Mouse (Mus musculus): Measurements from ENCODE around the gene Plaur. TPM values are rescaled to one million over a fixed set of nuclear protein-coding genes. Genes with fewer than 3 reads are reported as not detected.

Gene Plaur
- total and polyA plus RNA-seq, 2 experiments from 2014 or later = 1.2 to 1.3 TPM

DNA sequence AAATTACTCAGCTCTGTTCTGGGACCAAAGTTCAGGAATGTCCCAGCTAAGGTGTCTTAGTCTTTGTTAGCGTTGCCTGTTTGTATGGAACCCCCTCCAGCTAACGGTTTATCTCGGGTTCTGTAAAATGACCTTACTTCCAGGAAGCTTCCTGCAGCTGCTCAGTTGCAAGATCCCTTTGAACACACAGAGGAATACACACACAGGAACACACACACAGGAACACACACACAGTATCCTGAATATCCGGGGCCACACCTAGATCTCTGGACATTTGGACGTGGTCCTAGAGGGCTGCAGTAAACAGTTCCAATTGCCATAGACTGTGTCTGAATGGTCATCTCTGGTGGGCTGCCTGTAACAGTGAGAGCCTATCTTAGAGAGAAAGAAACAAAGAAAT lies 6.6 kb upstream of the Plaur start:
- 84% methylated on average over 5 of the region's 5 CpGs for WGBS

DNA sequence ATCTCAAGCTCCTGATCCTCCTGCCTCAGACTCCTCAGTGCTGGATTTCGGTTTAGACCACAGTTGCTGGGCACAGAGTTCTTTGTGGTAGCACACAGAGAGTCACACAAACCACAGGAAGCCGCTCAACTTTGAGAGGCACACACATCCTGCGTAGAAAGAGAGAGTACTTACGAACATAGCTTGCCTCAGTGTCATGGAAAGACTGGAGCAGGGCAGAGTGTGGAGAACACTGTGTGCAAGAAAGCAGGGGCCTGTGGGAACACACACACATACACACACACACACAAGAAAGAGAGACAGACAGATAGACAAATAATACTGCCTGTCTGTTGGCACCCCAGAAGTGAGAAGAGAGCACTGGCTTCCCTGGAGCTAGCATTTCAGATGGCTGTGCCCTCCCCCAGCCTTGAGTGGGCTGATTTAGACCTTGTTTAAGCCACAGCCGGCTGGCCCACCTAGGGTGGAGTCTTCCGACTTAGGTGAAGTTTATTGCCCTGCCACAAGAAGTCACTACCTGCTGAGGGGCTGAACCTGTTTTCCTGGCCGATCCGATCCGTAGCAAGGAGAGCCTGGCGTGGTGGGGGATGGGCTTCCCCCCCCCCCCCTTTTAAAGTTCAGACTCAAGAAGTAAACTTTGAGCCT lies 4.4 kb upstream of the Plaur start:
- no peak for DNase-seq
- no peaks in the 10 kb centered on the region for H3K9me3 ChIP-seq (ENCODE audit: low read length)
- TF ChIP-seq CTCF (IDR thresholded peaks at IDR 0.05; ENCODE audit: low read depth) = no peak

More for the DNA sequence above, 6.6 kb upstream of the Plaur start:
- Histone ChIP-seq H3K36me3 (ENCODE audit: insufficient read depth) (no peaks in the 10 kb centered on the region), H3K4me1 (ENCODE audit: insufficient read depth) (no peaks in the 10 kb centered on the region), H3K27me3 (ENCODE audit: insufficient read depth, low read length) (no peaks in the 10 kb centered on the region), H3K4me3 (ENCODE audit: low read depth, low read length) (no peak overlapping the region), H3K27ac (ENCODE audit: low read depth, low read length) (no peak overlapping the region), H3K9me3 (ENCODE audit: low read length) (no peaks in the 10 kb centered on the region), H3K4me2 (ENCODE audit: low read depth) (no peak overlapping the region), H3K9ac (no peak overlapping the region)
- ATAC-seq (no peak), DNase-seq (no peak)
- no peak for TF ChIP-seq CTCF (IDR thresholded peaks at IDR 0.05; ENCODE audit: low read depth)

DNA sequence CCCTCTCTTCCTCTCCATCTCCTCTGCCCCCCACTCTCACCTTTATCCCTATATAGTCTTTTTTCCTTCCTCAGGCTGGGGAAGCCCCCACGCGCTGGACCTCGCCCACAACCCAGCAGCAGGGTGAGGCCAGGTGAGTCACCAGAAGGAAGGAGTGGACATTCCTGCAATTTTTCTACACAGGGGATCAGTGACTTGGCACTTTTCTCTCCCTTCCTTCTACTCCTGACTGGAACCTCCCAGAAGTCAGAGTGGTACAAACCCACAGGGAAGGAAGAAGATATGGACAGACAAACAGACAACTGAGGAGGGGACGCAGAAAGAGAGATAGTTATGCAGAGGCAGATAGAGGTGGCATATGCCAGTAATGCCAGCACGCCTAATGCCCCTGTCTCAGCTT lies 2.8 kb upstream of the Plaur start:
- no peak overlapping the region for H3K9ac ChIP-seq
- WGBS = 76% methylated on average over 5 of the region's 5 CpGs
- H3K9me3 ChIP-seq (ENCODE audit: low read length) = no peaks in the 10 kb centered on the region
- H3K4me1 ChIP-seq (ENCODE audit: insufficient read depth) = no peaks in the 10 kb centered on the region
- DNase-seq (no peak), ATAC-seq (no peak)
- no peaks in the 10 kb centered on the region for H3K36me3 ChIP-seq (ENCODE audit: insufficient read depth)
- no peak for TF ChIP-seq CTCF (IDR thresholded peaks at IDR 0.05; ENCODE audit: low read depth)
- H3K4me3 ChIP-seq (ENCODE audit: low read depth, low read length) = no peak overlapping the region
- no peak overlapping the region for H3K27ac ChIP-seq (ENCODE audit: low read depth, low read length)
- no peak overlapping the region for H3K4me2 ChIP-seq (ENCODE audit: low read depth)
- H3K27me3 ChIP-seq (ENCODE audit: insufficient read depth, low read length) = no peaks in the 10 kb centered on the region; the same call in none of the 2 replicates

More for the DNA sequence above, 4.4 kb upstream of the Plaur start:
- H3K36me3 ChIP-seq (ENCODE audit: insufficient read depth) = no peaks in the 10 kb centered on the region
- no peak overlapping the region for H3K27ac ChIP-seq (ENCODE audit: low read depth, low read length)
- ATAC-seq = no peak
- no peaks in the 10 kb centered on the region; the same call in 1 of the 2 replicates for H3K27me3 ChIP-seq (ENCODE audit: insufficient read depth, low read length)
- 71% methylated on average over 10 of the region's 10 CpGs for WGBS
- H3K4me3 ChIP-seq (ENCODE audit: low read depth, low read length) = no peak overlapping the region
- no peaks in the 10 kb centered on the region for H3K4me1 ChIP-seq (ENCODE audit: insufficient read depth)
- no peak overlapping the region for H3K9ac ChIP-seq
- no peak overlapping the region for H3K4me2 ChIP-seq (ENCODE audit: low read depth)

DNA sequence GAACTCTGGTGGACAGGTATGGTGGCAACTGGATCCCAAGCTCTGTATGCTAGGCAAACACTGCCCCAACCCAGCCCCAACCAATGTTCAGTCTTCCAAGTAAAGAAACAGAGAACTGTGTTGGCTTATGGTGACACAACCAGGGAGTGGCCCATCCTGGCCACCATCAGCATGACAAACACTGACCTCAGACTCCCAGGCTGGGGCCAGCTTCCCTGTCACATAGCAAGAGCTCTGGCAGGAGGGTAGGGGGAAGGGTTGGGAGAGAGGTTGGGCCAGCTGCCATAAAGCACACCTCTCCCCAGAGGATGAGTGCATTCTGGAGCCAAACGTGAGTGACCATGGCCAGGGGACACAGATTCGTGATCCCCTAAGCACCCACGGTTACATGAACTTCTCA lies 2.4 kb upstream of the Plaur start:
- TF ChIP-seq CTCF (IDR thresholded peaks at IDR 0.05; ENCODE audit: low read depth) = no peak
- H3K4me1 ChIP-seq (ENCODE audit: insufficient read depth) = no peaks in the 10 kb centered on the region
- H3K4me3 ChIP-seq (ENCODE audit: low read depth, low read length) = no peak overlapping the region
- H3K9me3 ChIP-seq (ENCODE audit: low read length) = no peaks in the 10 kb centered on the region
- no peak for DNase-seq
- H3K27ac ChIP-seq (ENCODE audit: low read depth, low read length) = no peak overlapping the region
- no peaks in the 10 kb centered on the region; the same call in none of the 2 replicates for H3K27me3 ChIP-seq (ENCODE audit: insufficient read depth, low read length)
- no peaks in the 10 kb centered on the region for H3K36me3 ChIP-seq (ENCODE audit: insufficient read depth)
- H3K4me2 ChIP-seq (ENCODE audit: low read depth) = no peak overlapping the region
- 66% methylated on average over 3 of the region's 3 CpGs for WGBS
- ATAC-seq = no peak
- no peak overlapping the region for H3K9ac ChIP-seq

DNA sequence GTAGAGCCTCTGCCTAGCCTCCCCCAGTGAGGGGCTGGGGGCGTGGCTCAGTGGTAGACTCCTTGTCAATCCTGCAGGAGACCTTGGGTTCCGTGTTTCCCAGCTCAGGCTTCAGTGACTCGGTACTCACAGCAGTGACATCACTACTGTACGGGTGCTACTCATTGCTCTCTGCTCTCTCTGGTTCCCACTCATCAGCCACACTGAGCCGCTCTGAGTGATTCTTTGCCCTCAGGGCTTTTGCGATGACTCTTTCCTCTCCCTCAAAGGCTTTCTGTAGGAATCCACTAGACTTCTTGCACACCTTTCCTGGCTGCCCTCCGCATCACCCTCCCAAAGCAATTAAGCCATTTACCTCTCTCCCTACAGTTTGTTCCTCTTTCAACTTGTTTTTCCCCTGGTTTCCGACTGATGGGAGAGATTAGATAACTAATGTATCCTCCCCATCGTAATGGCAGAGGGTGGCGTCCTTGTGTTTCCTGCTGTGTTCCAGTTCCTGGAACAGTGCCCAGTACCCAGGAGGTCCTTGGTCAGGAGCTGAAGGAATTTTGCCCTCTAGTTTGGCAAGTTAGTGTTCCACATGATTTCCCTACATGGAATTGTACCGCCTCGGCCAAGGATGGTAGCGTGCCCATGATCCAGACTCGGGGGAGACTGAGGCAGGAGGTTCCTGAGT lies 770 bp upstream of the Plaur start:
- WGBS = 64% methylated on average over 14 of the region's 14 CpGs
- Histone ChIP-seq H3K36me3 (ENCODE audit: insufficient read depth) (no peaks in the 10 kb centered on the region), H3K9me3 (ENCODE audit: low read length) (no peaks in the 10 kb centered on the region), H3K9ac (no peak overlapping the region), H3K27me3 (ENCODE audit: insufficient read depth, low read length) (no peaks in the 10 kb centered on the region; the same call in none of the 2 replicates), H3K27ac (ENCODE audit: low read depth, low read length) (no peak overlapping the region), H3K4me2 (ENCODE audit: low read depth) (no peak overlapping the region), H3K4me1 (ENCODE audit: insufficient read depth) (no peaks in the 10 kb centered on the region), H3K4me3 (ENCODE audit: low read depth, low read length) (no peak overlapping the region)
- TF ChIP-seq CTCF (IDR thresholded peaks at IDR 0.05; ENCODE audit: low read depth) = no peak
- DNase-seq = no peak
- ATAC-seq = no peak

DNA sequence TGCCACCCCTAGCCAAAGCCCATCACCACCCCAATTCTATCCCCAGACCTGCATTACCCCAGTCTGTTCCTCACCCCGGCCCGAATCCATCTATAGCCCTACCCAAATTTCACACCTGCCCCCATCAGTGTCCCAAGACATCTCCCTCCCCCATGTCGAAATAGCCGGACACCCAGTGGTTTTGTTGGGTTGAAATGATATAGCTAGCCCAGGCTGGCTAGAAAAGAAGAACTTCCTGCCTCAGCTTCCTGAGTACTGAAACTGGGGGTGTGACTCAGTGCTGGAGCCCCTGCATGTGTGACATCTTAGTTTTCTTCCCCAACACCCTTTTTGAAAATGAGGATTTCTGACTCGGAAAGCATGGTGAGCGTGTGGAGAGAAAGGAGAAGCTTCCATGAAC lies 4.6 kb downstream of the Plaur start:
- ATAC-seq (no peak), DNase-seq (no peak)
- Histone ChIP-seq H3K36me3 (ENCODE audit: insufficient read depth) (no peaks in the 10 kb centered on the region), H3K27ac (ENCODE audit: low read depth, low read length) (no peak overlapping the region), H3K27me3 (ENCODE audit: insufficient read depth, low read length) (no peaks in the 10 kb centered on the region; the same call in none of the 2 replicates), H3K4me2 (ENCODE audit: low read depth) (no peak overlapping the region), H3K9ac (no peak overlapping the region), H3K4me1 (ENCODE audit: insufficient read depth) (no peaks in the 10 kb centered on the region), H3K4me3 (ENCODE audit: low read depth, low read length) (no peak overlapping the region), H3K9me3 (ENCODE audit: low read length) (no peaks in the 10 kb centered on the region)
- 86% methylated on average over 6 of the region's 6 CpGs for WGBS
- TF ChIP-seq CTCF (IDR thresholded peaks at IDR 0.05; ENCODE audit: low read depth) = no peak

DNA sequence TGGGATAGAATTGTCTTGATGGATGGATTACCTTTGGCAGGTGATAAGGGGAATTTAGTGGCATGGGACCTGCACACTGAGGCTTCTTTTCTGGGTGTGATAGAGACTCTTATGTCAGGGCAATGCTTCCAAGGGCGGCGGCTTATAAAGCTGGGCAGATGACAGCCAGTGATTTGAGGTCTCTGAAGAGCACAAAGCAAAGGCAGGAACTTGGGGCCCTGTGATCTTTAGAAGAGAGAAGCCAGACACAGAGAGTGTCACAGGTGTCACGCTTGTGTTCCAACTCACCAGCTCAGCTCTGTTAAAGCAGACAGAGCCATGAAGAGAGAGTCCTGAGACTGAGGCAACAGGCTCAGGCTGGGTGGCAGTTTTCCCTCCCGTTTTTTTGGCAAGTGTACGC lies 5.6 kb downstream of the Plaur start:
- no peaks in the 10 kb centered on the region; the same call in 1 of the 2 replicates for H3K27me3 ChIP-seq (ENCODE audit: insufficient read depth, low read length)
- H3K4me2 ChIP-seq (ENCODE audit: low read depth) = no peak overlapping the region
- no peak overlapping the region for H3K4me3 ChIP-seq (ENCODE audit: low read depth, low read length)
- H3K9me3 ChIP-seq (ENCODE audit: low read length) = no peaks in the 10 kb centered on the region
- no peak overlapping the region for H3K9ac ChIP-seq
- no peaks in the 10 kb centered on the region for H3K36me3 ChIP-seq (ENCODE audit: insufficient read depth)
- H3K4me1 ChIP-seq (ENCODE audit: insufficient read depth) = no peaks in the 10 kb centered on the region
- ATAC-seq (no peak), DNase-seq (no peak)
- WGBS = 84% methylated on average over 5 of the region's 5 CpGs
- no peak overlapping the region for H3K27ac ChIP-seq (ENCODE audit: low read depth, low read length)
- TF ChIP-seq CTCF (IDR thresholded peaks at IDR 0.05; ENCODE audit: low read depth) = no peak
